Mouse (Mus musculus) embryonic facial prominence, embryonic 14.5 days (tissue): Measurements from ENCODE around the gene Eif4e1b. TPM values are rescaled to one million over a fixed set of nuclear protein-coding genes. Genes with fewer than 3 reads are reported as not detected.

Source experiments
- ATAC-seq: fragments of 200-750 bp; cut with Nextera tagmentation; 2 replicates; pipeline ENCODE4 v1.8.0; 2017; ENCODE audit warnings: low read depth, moderate number of reproducible peaks, moderate TSS enrichment
- DNase-seq: peaks from one replicate; pipeline ENCODE4 v3.0.0-alpha.2; 2015; ENCODE audit warnings: low spot score
- H3K27ac ChIP-seq: fragments of 300-500 bp; sonication (generic); replicated peaks from 2 replicates; pipeline ENCODE4 v1.5.1; 2014; ENCODE audit warnings: low read depth, mild to moderate bottlenecking, low read length, moderate library complexity
- H3K27me3 ChIP-seq: fragments of 300-500 bp; sonication (generic); replicated peaks from 2 replicates; pipeline ENCODE4 v1.6.1; 2014; ENCODE audit warnings: low read length; ENCODE audit not compliant: control insufficient read depth, insufficient read depth
- H3K36me3 ChIP-seq: fragments of 300-500 bp; sonication (generic); 2 replicates; pipeline ENCODE4 v1.6.1; 2014; ENCODE audit warnings: low read length, mixed read lengths; ENCODE audit not compliant: control insufficient read depth, insufficient read depth
- H3K4me1 ChIP-seq: fragments of 300-500 bp; sonication (generic); 2 replicates; pipeline ENCODE4 v1.6.1; 2014; ENCODE audit warnings: antibody characterized with exemption, low read length; ENCODE audit not compliant: control insufficient read depth, insufficient read depth
- H3K4me2 ChIP-seq: fragments of 300-500 bp; sonication (generic); 2 replicates; pipeline ENCODE4 v1.6.1; 2014; ENCODE audit warnings: low read depth, mild to moderate bottlenecking, low read length, moderate library complexity, mixed read lengths
- H3K4me3 ChIP-seq: fragments of 300-500 bp; sonication (generic); 2 replicates; pipeline ENCODE4 v1.5.1; 2014; ENCODE audit warnings: low read depth, mild to moderate bottlenecking, low read length
- H3K9ac ChIP-seq: fragments of 300-500 bp; sonication (generic); 2 replicates; pipeline ENCODE4 v1.6.1; 2014; ENCODE audit warnings: low read depth, mild to moderate bottlenecking, low read length, moderate library complexity, mixed read lengths
- H3K9me3 ChIP-seq: fragments of 300-500 bp; sonication (generic); 2 replicates; pipeline ENCODE4 v1.6.1; 2016; ENCODE audit warnings: low read length; ENCODE audit not compliant: control insufficient read depth
- WGBS: fragments of 180-500 bp; shearing (Covaris S2); extraction: QIAGEN DNeasy Blood & Tissue Kit; methylation state at CpG from one replicate; pipeline ENCODE4 v1.1.7; 2014; 5-methylcytosine and 5-hydroxymethylcytosine counted together
- polyA plus RNA-seq: library from polyadenylated mRNA; unstranded; fragments of >200 nt; fragmentation: Nextera tagmentation; extraction: Ambion mirVana; gene quantifications from 2 replicates; pipeline ENCODE4 v1.2.1, GENCODE M21; 2014

Eif4e1b gene
- polyA plus RNA-seq, 1 experiment from 2014 or later, result not detected

GRCm38 (mm10) chr13:54757093-54757830 is 26.5 kb upstream of the Eif4e1b start:
- Histone ChIP-seq H3K4me2 (peak overlapping the region; percentile 68), H3K27me3 (peaks cover 28% of the 10 kb centered on the region), H3K27ac (no peak overlapping the region; the same call in 1 of the 2 replicates), H3K9me3 (no peaks in the 10 kb centered on the region), H3K36me3 (no peaks in the 10 kb centered on the region), H3K4me3 (peak overlapping the region; percentile 41; the same call in 1 of the 2 replicates), H3K4me1 (peaks cover 11% of the 10 kb centered on the region), H3K9ac (no peak overlapping the region)
- ATAC-seq (no peak), DNase-seq (peak; percentile 33)
- WGBS, result 42% methylated on average over 10 of the region's 10 CpGs

- peak; percentile 97 for DNase-seq
- peak; percentile 90 for ATAC-seq
- H3K4me1 ChIP-seq, result peaks cover 11% of the 10 kb centered on the region
- peak overlapping the region; percentile 41 for H3K4me3 ChIP-seq
- no peak overlapping the region; the same call in 1 of the 2 replicates for H3K27ac ChIP-seq
- H3K27me3 ChIP-seq, result peaks cover 35% of the 10 kb centered on the region
- 0% methylated on average over 43 of the region's 43 CpGs for WGBS
- H3K9ac ChIP-seq, result no peak overlapping the region
- H3K9me3 ChIP-seq, result no peaks in the 10 kb centered on the region
- H3K36me3 ChIP-seq, result no peaks in the 10 kb centered on the region
- H3K4me2 ChIP-seq, result peak overlapping the region; percentile 68
Measured at GRCm38 (mm10) chr13:54758045-54758755, 25.6 kb upstream of the Eif4e1b start.

- WGBS, result under 1% methylated on average over 29 of the region's 29 CpGs
- no peak overlapping the region for H3K27ac ChIP-seq
- no peak for ATAC-seq
- H3K36me3 ChIP-seq, result no peaks in the 10 kb centered on the region
- H3K4me2 ChIP-seq, result peak overlapping the region; percentile 68
- no peak overlapping the region for H3K9ac ChIP-seq
- peak overlapping the region; percentile 41; the same call in 1 of the 2 replicates for H3K4me3 ChIP-seq
- no peaks in the 10 kb centered on the region for H3K9me3 ChIP-seq
- DNase-seq, result no peak
- peaks cover 11% of the 10 kb centered on the region for H3K4me1 ChIP-seq
- H3K27me3 ChIP-seq, result peaks cover 43% of the 10 kb centered on the region
Measured at GRCm38 (mm10) chr13:54758756-54759470, 24.9 kb upstream of the Eif4e1b start.

GRCm38 (mm10) chr13:54759496-54759895 is 24.3 kb upstream of the Eif4e1b start:
- Histone ChIP-seq H3K27me3 (peaks cover 48% of the 10 kb centered on the region), H3K36me3 (no peaks in the 10 kb centered on the region), H3K27ac (no peak overlapping the region), H3K4me2 (no peak overlapping the region; the same call in 1 of the 2 replicates), H3K4me3 (no peak overlapping the region), H3K9me3 (no peaks in the 10 kb centered on the region), H3K9ac (no peak overlapping the region), H3K4me1 (peaks cover 11% of the 10 kb centered on the region)
- ATAC-seq (no peak), DNase-seq (no peak)
- 3% methylated on average over 5 of the region's 7 CpGs for WGBS

GRCm38 (mm10) chr13:54760164-54760795 is 23.5 kb upstream of the Eif4e1b start:
- Histone ChIP-seq H3K4me3 (no peak overlapping the region), H3K27ac (no peak overlapping the region), H3K9ac (no peak overlapping the region), H3K27me3 (peaks cover 50% of the 10 kb centered on the region), H3K4me2 (no peak overlapping the region), H3K9me3 (no peaks in the 10 kb centered on the region), H3K36me3 (no peaks in the 10 kb centered on the region), H3K4me1 (peaks cover 11% of the 10 kb centered on the region)
- ATAC-seq (no peak), DNase-seq (peak; percentile 61)
- WGBS, result 42% methylated on average over 8 of the region's 8 CpGs

- peaks cover 56% of the 10 kb centered on the region for H3K27me3 ChIP-seq
- no peak overlapping the region for H3K9ac ChIP-seq
Measured at GRCm38 (mm10) chr13:54760906-54761305, 22.9 kb upstream of the Eif4e1b start.

GRCm38 (mm10) chr13:54765281-54766191 is 18.3 kb upstream of the Eif4e1b start:
- peaks cover 10% of the 10 kb centered on the region for H3K4me1 ChIP-seq
- H3K27me3 ChIP-seq, result peaks cover 53% of the 10 kb centered on the region
- no peaks in the 10 kb centered on the region for H3K9me3 ChIP-seq
- peak overlapping the region; percentile 30 for H3K9ac ChIP-seq
- H3K4me2 ChIP-seq, result peak overlapping the region; percentile 53
- H3K36me3 ChIP-seq, result no peaks in the 10 kb centered on the region
- H3K4me3 ChIP-seq, result peak overlapping the region; percentile 34
- WGBS, result 5% methylated on average over 28 of the region's 44 CpGs
- ATAC-seq (no peak), DNase-seq (no peak)
- H3K27ac ChIP-seq, result no peak overlapping the region

More at GRCm38 (mm10) chr13:54760906-54761305, 22.9 kb upstream of the Eif4e1b start:
- no peak for ATAC-seq
- no peak overlapping the region for H3K4me2 ChIP-seq
- no peak for DNase-seq
- peaks cover 15% of the 10 kb centered on the region for H3K4me1 ChIP-seq
- no peaks in the 10 kb centered on the region for H3K36me3 ChIP-seq
- WGBS, result 62% methylated on average over 7 of the region's 7 CpGs
- H3K27ac ChIP-seq, result no peak overlapping the region
- no peak overlapping the region for H3K4me3 ChIP-seq
- H3K9me3 ChIP-seq, result no peaks in the 10 kb centered on the region
